22 mouse cellular contexts compared by ENCODE assay signal in genomic region chr19:56245201-56245600, GRCm38 (mm10). TPM values are rescaled to one million over a fixed set of nuclear protein-coding genes. Genes with fewer than 3 reads are reported as not detected.
"Had no signal": no experiment of that assay in that cellular context is flagged by ENCODE, and none has a peak within 500 bp of the region (broad histone marks: within the 10 kb centered on the region; RNA-seq: fewer than 3 reads in every experiment).

No protein-coding gene starts in this region.

- H3K4me1 ChIP-seq: liver, embryonic 13.5 days; megakaryocyte, embryonic 14.5 days had no signal

- H3K36me3 ChIP-seq: limb, embryonic 12.5 days; liver, embryonic 13.5 days had no signal

- H3K4me3 ChIP-seq: layer of hippocampus, adult 2 months; left cerebral cortex, adult 2 months; limb, embryonic 12.5 days; liver, embryonic 13.5 days; megakaryocyte, embryonic 14.5 days had no signal

- DNase-seq: kidney, adult 2 months; kidney, postnatal 25 days; layer of hippocampus, adult 9-11 months; liver, embryonic 13.5 days; lung, adult 2 months; lung, postnatal 36 days; midbrain, embryonic 14.5 days; thymus, adult 2 months; thymus, postnatal 14 days; thymus, postnatal 4 days had no signal

- H3K9ac ChIP-seq: limb, embryonic 12.5 days; liver, embryonic 13.5 days had no signal

- H3K27ac ChIP-seq: kidney, postnatal 0 days; layer of hippocampus, adult 2 months; left cerebral cortex, adult 2 months; limb, embryonic 12.5 days; liver, embryonic 13.5 days had no signal

- H3K4me2 ChIP-seq: limb, embryonic 12.5 days; liver, embryonic 13.5 days; midbrain, embryonic 11.5 days had no signal

- H3K27me3 ChIP-seq: limb, embryonic 12.5 days; liver, embryonic 13.5 days; megakaryocyte, embryonic 14.5 days had no signal

- H3K9me3 ChIP-seq: limb, embryonic 12.5 days; liver, embryonic 13.5 days had no signal

- ATAC-seq: intestine, postnatal 0 days; lung, postnatal 0 days had no signal

RNA-seq across cellular contexts. Expression of gene Habp2, which starts 41.7 kb away (rescaled TPM):
- total RNA-seq: layer of hippocampus, adult 2 months; layer of hippocampus, postnatal 25 days; left cerebral cortex, adult 2 months; left cerebral cortex, postnatal 10 days; left cerebral cortex, postnatal 36 days had no signal
- polyA plus RNA-seq: limb, embryonic 12.5 days; lung, adult 2 months; midbrain, embryonic 11.5 days; midbrain, embryonic 14.5 days; neural tube, embryonic 11.5 days had no signal
